Mouse (Mus musculus) kidney, embryonic 16.5 days (tissue): Measurements from ENCODE around the gene Mmp21. TPM values are rescaled to one million over a fixed set of nuclear protein-coding genes. Genes with fewer than 3 reads are reported as not detected.

ENCODE experiments used
- ATAC-seq: fragments of 200-750 bp; cut with Nextera tagmentation; 2 replicates; pipeline ENCODE4 v1.8.0; 2017; ENCODE audit warnings: moderate TSS enrichment; ENCODE audit not compliant: low FRiP score, low TSS enrichment
- H3K27ac ChIP-seq: fragments of 300-500 bp; sonication (generic); 2 replicates; pipeline ENCODE4 v1.5.1; 2014; ENCODE audit warnings: low read length
- H3K27me3 ChIP-seq: fragments of 300-500 bp; sonication (generic); 2 replicates; pipeline ENCODE4 v1.6.1; 2014; ENCODE audit warnings: low read length, control low read depth, mixed read lengths; ENCODE audit not compliant: insufficient read depth
- H3K36me3 ChIP-seq: fragments of 300-500 bp; sonication (generic); 2 replicates; pipeline ENCODE4 v1.6.1; 2014; ENCODE audit warnings: low read length, control low read depth, mixed read lengths; ENCODE audit not compliant: insufficient read depth
- H3K4me1 ChIP-seq: fragments of 300-500 bp; sonication (generic); 2 replicates; pipeline ENCODE4 v1.6.1; 2014; ENCODE audit warnings: low read length, control low read depth, mixed read lengths; ENCODE audit not compliant: insufficient read depth
- H3K4me2 ChIP-seq: fragments of 300-500 bp; sonication (generic); replicated peaks from 2 replicates; pipeline ENCODE4 v1.6.1; 2014; ENCODE audit warnings: low read depth, low read length
- H3K4me3 ChIP-seq: fragments of 300-500 bp; sonication (generic); 2 replicates; pipeline ENCODE4 v1.5.1; 2014; ENCODE audit warnings: mild to moderate bottlenecking, low read length
- H3K9ac ChIP-seq: fragments of 300-500 bp; sonication (generic); replicated peaks from 2 replicates; pipeline ENCODE4 v1.6.1; 2014; ENCODE audit warnings: low read length
- H3K9me3 ChIP-seq: fragments of 300-500 bp; sonication (generic); 2 replicates; pipeline ENCODE4 v1.6.1; 2016; ENCODE audit warnings: low read length, control low read depth
- WGBS: fragments of 180-500 bp; shearing (Covaris S2); extraction: QIAGEN DNeasy Blood & Tissue Kit; methylation state at CpG from one replicate; pipeline ENCODE4 v1.1.7; 2014; 5-methylcytosine and 5-hydroxymethylcytosine counted together
- polyA plus RNA-seq: library from polyadenylated mRNA; unstranded; fragments of >200 nt; fragmentation: Nextera tagmentation; extraction: Ambion mirVana; gene quantifications from 2 replicates; pipeline ENCODE4 v1.2.1, GENCODE M21; 2015

Gene Mmp21
- polyA plus RNA-seq, 1 experiment from 2014 or later = not detected

- Histone ChIP-seq H3K27me3 (no peaks in the 10 kb centered on the region), H3K4me3 (no peak overlapping the region), H3K4me1 (no peaks in the 10 kb centered on the region), H3K4me2 (no peak overlapping the region), H3K9ac (no peak overlapping the region), H3K27ac (no peak overlapping the region), H3K36me3 (peaks cover 21% of the 10 kb centered on the region), H3K9me3 (no peaks in the 10 kb centered on the region)
- no peak for ATAC-seq
- 76% methylated on average over 9 of the region's 9 CpGs for WGBS
These were observed 3.9 kb downstream of the Mmp21 start for GRCm38 (mm10) chr7:133676002-133676401.

DNA sequence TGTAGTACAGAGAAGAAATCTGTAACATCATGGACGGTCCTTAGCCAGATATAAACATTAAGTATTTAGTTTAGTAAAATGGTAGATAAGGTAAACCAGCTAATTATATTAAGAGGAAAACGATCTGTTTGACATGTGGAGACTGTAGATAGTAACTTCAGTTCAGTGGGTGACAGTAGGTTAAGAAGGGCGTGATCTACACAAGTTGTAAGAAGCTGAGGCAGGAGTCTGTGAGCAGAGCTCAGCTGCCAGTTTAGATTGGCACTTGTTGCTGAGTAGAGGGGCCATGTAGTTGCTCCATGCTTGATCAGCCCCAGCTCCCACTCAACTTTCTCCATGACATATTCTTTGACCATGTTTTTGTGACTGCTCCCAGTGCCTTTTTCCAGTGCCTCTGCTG is 9.0 kb downstream of the Mmp21 start:
- H3K4me3 ChIP-seq = no peak overlapping the region
- WGBS = 91% methylated on average over 3 of the region's 3 CpGs
- H3K27ac ChIP-seq = no peak overlapping the region
- H3K9me3 ChIP-seq = no peaks in the 10 kb centered on the region
- H3K9ac ChIP-seq = no peak overlapping the region
- ATAC-seq = no peak
- no peak overlapping the region for H3K4me2 ChIP-seq
- no peaks in the 10 kb centered on the region for H3K4me1 ChIP-seq
- peaks cover 58% of the 10 kb centered on the region for H3K36me3 ChIP-seq
- no peaks in the 10 kb centered on the region for H3K27me3 ChIP-seq

DNA sequence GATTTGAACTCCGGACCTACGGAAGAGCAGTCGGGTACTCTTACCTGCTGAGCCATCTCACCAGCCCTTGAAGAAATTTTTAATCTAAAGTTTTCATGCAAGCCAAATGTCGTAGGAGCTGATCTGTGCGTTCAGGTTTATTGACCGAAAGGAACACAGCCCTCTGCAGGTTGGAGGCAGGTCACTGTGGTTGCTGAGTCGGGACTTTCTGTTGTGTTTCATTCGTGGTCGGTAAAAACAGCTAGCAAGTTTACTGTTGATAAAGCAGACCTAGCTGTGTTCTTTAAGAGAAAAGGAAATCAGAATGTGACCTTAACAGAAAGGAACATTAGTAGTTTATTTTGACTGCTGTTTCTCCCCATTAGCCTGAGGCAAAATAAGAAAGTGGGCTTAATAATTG is 9.9 kb downstream of the Mmp21 start:
- Histone ChIP-seq H3K4me3 (no peak overlapping the region), H3K27me3 (no peaks in the 10 kb centered on the region), H3K9ac (no peak overlapping the region), H3K4me2 (no peak overlapping the region), H3K36me3 (peaks cover 64% of the 10 kb centered on the region), H3K4me1 (no peaks in the 10 kb centered on the region), H3K9me3 (no peaks in the 10 kb centered on the region), H3K27ac (no peak overlapping the region)
- 88% methylated on average over 9 of the region's 9 CpGs for WGBS
- no peak for ATAC-seq

DNA sequence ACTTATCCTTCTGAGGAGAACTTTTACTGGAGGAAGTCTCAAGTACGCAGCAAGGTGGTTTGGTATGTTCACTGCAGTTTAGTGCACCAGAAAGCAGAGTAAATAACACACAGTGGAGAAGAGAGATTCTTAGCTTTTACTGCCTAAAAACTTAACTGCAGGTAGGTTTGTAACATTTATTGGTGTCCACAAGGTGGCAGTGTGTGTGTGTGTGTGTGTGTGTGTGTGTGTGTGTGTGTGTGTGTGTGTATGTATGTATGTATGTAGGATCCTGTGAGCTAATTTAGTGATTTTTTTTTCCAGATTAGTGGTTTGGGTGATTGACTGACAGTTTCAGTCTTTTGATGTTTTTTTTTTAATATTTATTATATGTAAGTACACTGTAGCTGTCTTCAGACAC is 10.8 kb downstream of the Mmp21 start:
- Histone ChIP-seq H3K4me1 (no peaks in the 10 kb centered on the region), H3K27ac (no peak overlapping the region), H3K4me2 (no peak overlapping the region), H3K9me3 (no peaks in the 10 kb centered on the region), H3K27me3 (no peaks in the 10 kb centered on the region), H3K9ac (no peak overlapping the region), H3K36me3 (peaks cover 71% of the 10 kb centered on the region), H3K4me3 (no peak overlapping the region)
- 93% methylated on average over 1 of the region's 1 CpGs for WGBS
- ATAC-seq = no peak

GRCm38 (mm10) chr7:133662467-133662866 is 17.4 kb downstream of the Mmp21 start:
- no peak overlapping the region for H3K9ac ChIP-seq
- WGBS = 64% methylated on average over 1 of the region's 1 CpGs
- H3K4me3 ChIP-seq = no peak overlapping the region
- H3K4me1 ChIP-seq = no peaks in the 10 kb centered on the region
- H3K27ac ChIP-seq = no peak overlapping the region
- H3K4me2 ChIP-seq = no peak overlapping the region
- H3K36me3 ChIP-seq = peaks cover 82% of the 10 kb centered on the region
- no peaks in the 10 kb centered on the region for H3K9me3 ChIP-seq
- H3K27me3 ChIP-seq = no peaks in the 10 kb centered on the region
- no peak for ATAC-seq

- Histone ChIP-seq H3K9ac (no peak overlapping the region), H3K4me1 (no peaks in the 10 kb centered on the region), H3K27ac (no peak overlapping the region), H3K36me3 (peaks cover 70% of the 10 kb centered on the region), H3K9me3 (no peaks in the 10 kb centered on the region), H3K4me2 (no peak overlapping the region), H3K27me3 (no peaks in the 10 kb centered on the region), H3K4me3 (no peak overlapping the region)
- ATAC-seq = no peak
- 88% methylated on average over 6 of the region's 6 CpGs for WGBS
These were observed 34.1 kb downstream of the Mmp21 start for GRCm38 (mm10) chr7:133645716-133646115.

GRCm38 (mm10) chr7:133638821-133639220 is 41.0 kb downstream of the Mmp21 start:
- Histone ChIP-seq H3K9me3 (no peaks in the 10 kb centered on the region), H3K9ac (peak overlapping the region; percentile 87), H3K36me3 (peaks cover 34% of the 10 kb centered on the region), H3K4me2 (peak overlapping the region; percentile 86), H3K27ac (no peak overlapping the region), H3K27me3 (no peaks in the 10 kb centered on the region), H3K4me1 (peaks cover 11% of the 10 kb centered on the region), H3K4me3 (peak overlapping the region; percentile 68)
- WGBS = 73% methylated on average over 13 of the region's 13 CpGs
- no peak for ATAC-seq

DNA sequence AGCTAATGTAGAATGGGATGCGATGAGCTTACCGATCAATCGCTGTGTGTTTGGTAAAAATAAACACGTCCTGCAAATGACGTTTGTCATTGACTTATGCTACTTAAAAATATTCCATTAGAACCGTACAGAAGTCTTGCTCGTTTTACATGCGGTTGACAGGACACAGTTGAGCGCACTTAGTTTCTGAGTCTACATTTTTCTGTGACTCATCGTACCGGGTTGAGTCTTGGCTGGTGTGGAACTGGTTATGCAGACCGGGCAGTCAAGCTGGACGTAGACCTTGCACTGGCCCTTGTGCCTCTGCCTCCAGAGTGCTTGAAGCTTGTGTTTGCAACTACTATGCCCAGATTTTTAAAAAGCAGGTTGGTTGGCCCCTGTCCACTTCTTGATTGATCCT is 41.6 kb downstream of the Mmp21 start:
- Histone ChIP-seq H3K4me1 (peaks cover 11% of the 10 kb centered on the region), H3K36me3 (peaks cover 30% of the 10 kb centered on the region), H3K27me3 (no peaks in the 10 kb centered on the region), H3K4me3 (peak overlapping the region; percentile 68), H3K9me3 (no peaks in the 10 kb centered on the region), H3K27ac (peak overlapping the region; percentile 81), H3K4me2 (peak overlapping the region; percentile 86), H3K9ac (peak overlapping the region; percentile 87)
- peak; percentile 25; the same call in 1 of the 2 replicates for ATAC-seq
- WGBS = 6% methylated on average over 13 of the region's 13 CpGs

DNA sequence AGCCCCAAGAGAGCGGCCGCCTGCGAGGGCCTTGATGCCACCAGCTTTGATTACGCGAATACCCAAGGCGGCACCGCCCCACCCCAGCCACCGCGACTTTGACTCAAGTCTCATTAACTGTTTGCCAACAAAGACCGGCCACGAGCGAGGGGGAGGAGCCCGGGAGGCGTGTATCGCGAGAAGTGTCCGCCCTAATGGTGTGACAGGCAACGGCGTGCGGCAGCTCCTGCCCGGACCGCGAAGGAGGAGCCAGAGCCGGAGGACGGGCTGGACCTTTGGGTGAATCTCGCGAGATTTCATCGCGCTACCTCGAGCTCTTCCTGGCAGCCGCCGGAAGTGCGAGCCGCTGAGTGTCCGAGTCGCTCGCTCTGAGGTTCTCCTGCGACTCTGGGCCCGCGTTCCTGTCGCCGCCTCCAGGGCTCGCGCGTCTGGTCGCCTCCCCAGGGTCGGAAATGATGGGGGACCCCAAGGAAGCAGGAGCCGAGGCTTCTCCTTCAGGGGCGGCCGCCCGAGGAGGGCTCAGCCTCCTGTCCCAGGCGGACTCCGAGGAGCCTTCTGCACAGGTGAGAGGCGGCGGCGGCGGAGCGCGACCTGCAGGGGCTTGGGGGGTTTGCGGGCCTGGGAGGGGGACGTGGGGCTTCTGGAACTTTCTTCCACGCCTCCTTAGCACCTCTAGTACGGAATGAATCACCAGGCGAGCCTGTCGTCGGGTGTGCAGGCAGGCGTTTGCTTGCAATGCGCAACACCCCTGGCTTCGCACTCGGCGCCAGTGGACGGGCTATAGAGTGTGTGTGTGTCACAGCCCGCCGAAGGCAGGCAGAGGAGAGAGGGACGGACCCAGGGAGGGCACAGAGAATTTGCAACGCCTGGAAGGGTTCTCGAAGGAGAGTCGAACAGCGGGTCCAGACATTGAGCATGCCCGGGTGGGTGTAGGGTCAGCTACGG is 42.2 kb downstream of the Mmp21 start, which contains the start of gene Edrf1:
Gene Edrf1 (plus strand): TSS at position 183 of the 945 bp plus-strand sequence.
- no peaks in the 10 kb centered on the region for H3K9me3 ChIP-seq
- H3K36me3 ChIP-seq = peaks cover 24% of the 10 kb centered on the region
- peak within 1 kb of the TSS; percentile 86 for H3K4me2 ChIP-seq
- H3K4me1 ChIP-seq = peaks cover 11% of the 10 kb centered on the region
- peak; percentile 98 for ATAC-seq
- peak within 1 kb of the TSS; percentile 87 for H3K9ac ChIP-seq
- H3K27me3 ChIP-seq = no peaks in the 10 kb centered on the region
- peak within 1 kb of the TSS; percentile 68 for H3K4me3 ChIP-seq
- peak within 1 kb of the TSS; percentile 93 for H3K27ac ChIP-seq
- WGBS = under 1% methylated on average over 81 of the region's 81 CpGs

DNA sequence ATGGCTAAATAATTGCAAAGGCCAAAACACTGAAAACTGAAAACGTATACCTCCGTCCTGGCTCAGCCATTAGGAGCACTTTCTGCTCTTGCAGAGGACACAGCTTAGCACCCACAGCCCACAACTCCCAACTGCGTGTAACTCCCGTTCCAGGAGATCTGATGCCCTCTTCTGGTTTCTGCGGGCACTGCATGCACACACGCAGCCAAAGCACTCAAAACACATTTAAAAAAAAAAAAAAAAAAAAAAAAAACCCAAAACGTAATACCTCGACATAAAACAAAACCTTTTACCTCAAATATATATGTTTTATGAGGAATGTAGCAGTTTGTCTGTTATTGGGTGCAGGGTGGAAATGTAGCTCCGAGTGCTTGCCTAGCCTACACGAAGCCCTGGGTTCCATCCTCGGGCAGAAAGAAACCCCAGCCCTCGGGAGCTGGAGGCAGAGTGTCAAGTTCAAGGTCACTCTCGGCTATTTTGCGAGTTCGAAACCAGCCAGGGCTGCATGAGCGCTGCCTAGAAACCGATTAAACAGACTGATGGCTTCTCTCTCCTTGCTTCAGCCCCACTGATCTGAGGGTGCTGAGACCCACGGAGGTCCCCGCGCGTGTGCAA is 43.0 kb downstream of the Mmp21 start:
- peaks cover 18% of the 10 kb centered on the region for H3K36me3 ChIP-seq
- H3K4me2 ChIP-seq = peak overlapping the region; percentile 78
- peak overlapping the region; percentile 93 for H3K27ac ChIP-seq
- peak overlapping the region; percentile 68 for H3K4me3 ChIP-seq
- peak overlapping the region; percentile 84 for H3K9ac ChIP-seq
- no peaks in the 10 kb centered on the region for H3K27me3 ChIP-seq
- peaks cover 11% of the 10 kb centered on the region for H3K4me1 ChIP-seq
- peak; percentile 33 for ATAC-seq
- no peaks in the 10 kb centered on the region for H3K9me3 ChIP-seq
- WGBS = 1% methylated on average over 21 of the region's 21 CpGs
